Mouse (Mus musculus): ENCODE results near the gene Abca1. TPM values are rescaled to one million over a fixed set of nuclear protein-coding genes. Genes with fewer than 3 reads are reported as not detected.

Abca1 gene
- polyA plus RNA-seq, 1 experiment from 2014 or later, result 236 TPM

DNA sequence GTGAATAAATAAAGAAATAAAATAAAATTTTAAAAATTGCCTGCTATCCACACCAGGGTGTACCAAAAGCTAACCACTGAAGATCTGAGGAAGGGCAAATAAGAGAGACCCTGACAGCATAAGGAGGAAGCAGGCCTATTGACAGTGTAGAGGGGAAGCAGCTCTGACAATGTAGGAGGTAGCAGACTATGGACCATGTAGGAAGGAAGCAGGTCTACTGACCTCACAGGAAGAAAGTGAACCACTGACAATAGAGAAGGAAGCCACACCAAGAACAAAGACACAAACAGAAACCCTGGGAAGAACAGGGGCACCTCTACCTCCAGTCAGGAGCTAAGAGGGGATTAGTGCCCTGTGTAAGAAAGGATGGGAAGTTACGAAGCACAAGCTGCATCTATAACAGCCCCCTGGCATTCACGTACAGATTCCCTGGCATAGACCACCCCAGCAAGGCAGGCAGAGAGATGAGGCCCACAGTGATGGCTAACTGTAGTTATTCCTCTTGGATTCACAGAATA lies 80.8 kb downstream of the Abca1 start:
- WGBS (ENCODE audit: missing documents), result 91% methylated on average over 2 of the region's 2 CpGs
- no peaks in the 10 kb centered on the region for H3K79me2 ChIP-seq (ENCODE audit: inconsistent target)
- H3K4me3 ChIP-seq (ENCODE audit: inconsistent target), result no peak overlapping the region
- H3K36me3 ChIP-seq (ENCODE audit: inconsistent target), result peaks cover 100% of the 10 kb centered on the region
- H3K27ac ChIP-seq, result no peak overlapping the region

DNA sequence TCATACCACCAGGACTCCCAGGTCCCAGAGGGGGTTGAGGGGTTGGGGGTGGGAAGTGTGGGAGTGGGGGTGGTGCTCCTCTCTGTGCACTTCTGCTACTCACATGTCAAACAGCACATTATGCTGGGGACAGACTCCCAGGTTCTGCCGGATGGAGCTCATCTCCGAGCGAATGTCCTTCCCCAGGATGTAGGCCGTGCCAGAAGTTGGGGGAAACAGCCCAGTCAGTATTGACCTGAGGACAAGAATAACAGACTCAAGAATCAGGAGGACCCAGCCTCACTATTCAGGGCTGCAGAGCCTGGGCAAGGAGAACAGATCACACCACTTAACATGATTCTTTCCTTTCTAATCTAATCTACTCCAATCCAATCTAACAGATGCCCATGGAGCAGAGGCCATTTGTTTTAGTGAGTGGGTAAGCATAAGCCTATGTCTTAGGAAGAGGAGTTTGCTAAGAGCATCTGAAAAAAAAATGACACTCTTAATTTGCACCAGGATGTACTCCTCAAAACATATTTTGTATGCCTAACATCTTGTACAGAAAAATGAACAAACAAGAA lies 82.8 kb downstream of the Abca1 start:
- 91% methylated on average over 4 of the region's 4 CpGs for WGBS (ENCODE audit: missing documents)
- Histone ChIP-seq H3K27ac (no peak overlapping the region), H3K4me3 (ENCODE audit: inconsistent target) (no peak overlapping the region), H3K79me2 (ENCODE audit: inconsistent target) (no peaks in the 10 kb centered on the region), H3K36me3 (ENCODE audit: inconsistent target) (peaks cover 100% of the 10 kb centered on the region)

DNA sequence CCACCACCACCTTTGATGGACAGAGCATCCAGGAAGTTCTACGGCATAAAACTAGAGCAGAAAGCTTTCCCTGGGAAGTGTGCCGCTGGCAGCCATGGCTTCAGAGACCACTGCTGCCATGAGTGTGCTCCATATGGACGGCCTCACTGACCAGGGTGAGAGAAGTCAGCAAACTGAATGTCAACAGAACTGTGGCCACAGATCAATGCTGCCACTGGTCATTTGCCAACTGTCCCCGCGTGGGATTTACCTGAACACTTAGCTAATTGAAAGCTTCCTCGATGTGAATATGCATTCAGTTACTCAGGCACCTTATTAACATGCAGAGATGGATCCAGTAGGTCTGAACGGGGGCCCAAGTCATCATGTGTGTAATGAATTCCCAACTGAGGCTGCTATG lies 86.7 kb downstream of the Abca1 start:
- H3K36me3 ChIP-seq (ENCODE audit: inconsistent target), result peaks cover 99% of the 10 kb centered on the region

DNA sequence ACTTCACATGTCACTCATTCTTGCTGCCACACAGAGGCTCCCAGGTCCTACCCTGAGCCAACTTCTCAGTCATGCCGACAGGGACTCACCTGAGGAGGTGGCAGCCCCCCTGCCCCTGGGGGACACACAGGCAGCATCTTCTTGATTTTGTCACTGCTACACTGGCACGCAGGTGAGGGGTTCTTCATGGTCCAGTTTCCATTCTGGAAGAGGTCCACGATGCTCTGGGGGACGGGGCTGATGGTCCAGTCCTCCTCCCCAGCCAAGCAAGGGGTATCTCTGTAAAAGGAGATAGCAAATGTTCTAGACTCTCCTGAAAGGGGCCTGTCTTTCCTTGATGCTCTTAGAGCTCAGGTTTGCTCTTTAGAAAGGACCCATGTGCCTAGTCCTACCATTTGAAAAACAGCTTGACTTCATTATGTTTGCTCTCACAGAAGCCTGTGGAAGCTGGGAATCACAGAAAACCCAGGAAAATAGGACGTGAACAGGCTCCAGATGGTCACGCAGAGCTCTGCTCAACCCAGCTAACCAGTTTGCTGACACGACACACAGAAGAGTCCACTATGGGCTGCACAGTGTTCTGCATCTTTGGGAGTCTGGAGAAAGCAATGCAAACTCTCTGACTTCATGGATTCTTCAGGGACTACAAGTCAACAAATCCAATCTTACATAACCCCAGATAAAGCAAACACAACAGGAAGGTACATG lies 97.2 kb downstream of the Abca1 start:
- peaks cover 85% of the 10 kb centered on the region for H3K36me3 ChIP-seq (ENCODE audit: inconsistent target)
- H3K4me3 ChIP-seq (ENCODE audit: inconsistent target), result no peak overlapping the region
- no peak overlapping the region for H3K27ac ChIP-seq
- no peaks in the 10 kb centered on the region for H3K79me2 ChIP-seq (ENCODE audit: inconsistent target)
- 97% methylated on average over 7 of the region's 7 CpGs for WGBS (ENCODE audit: missing documents)

More for the DNA sequence above, 86.7 kb downstream of the Abca1 start:
- H3K27ac ChIP-seq, result no peak overlapping the region
- no peaks in the 10 kb centered on the region for H3K79me2 ChIP-seq (ENCODE audit: inconsistent target)
- no peak overlapping the region for H3K4me3 ChIP-seq (ENCODE audit: inconsistent target)
- WGBS (ENCODE audit: missing documents), result 89% methylated on average over 7 of the region's 7 CpGs

DNA sequence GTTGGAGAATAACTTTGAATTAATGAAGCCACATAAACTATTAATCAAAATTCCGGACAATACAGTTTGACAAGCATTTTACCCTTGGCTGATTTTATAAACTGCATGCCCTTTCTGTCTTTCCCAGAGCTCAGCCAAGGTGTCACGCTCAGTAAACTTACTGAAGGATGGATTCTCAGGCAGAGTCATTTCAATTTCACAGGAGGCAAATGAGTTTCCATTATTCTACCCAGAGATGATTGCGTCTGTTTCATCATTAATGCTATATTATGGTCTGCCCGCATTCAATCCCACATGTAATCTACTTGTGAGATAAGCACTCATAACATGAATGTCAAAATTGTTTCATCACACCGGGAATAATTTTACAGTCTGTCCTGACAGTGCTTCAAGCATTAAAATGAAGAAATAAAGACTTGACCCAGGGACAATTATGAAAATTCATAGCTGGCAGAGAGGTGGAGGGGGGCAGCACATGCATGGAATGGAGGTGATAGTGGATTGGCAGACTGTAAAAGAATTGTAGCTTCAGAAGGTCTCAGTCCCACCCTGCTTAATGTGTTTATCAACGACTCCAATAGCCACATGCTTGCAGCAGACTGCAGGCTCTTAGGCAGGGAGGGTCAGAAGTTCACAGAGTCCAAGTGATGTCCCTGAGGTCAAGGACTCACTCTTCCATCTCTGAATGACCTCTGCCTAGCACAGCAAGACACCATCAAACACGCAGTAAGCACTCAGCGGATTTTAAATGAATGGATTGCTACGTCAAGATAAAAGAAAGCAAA lies 113.3 kb downstream of the Abca1 start:
- H3K36me3 ChIP-seq (ENCODE audit: inconsistent target), result peaks cover 90% of the 10 kb centered on the region
- no peaks in the 10 kb centered on the region for H3K79me2 ChIP-seq (ENCODE audit: inconsistent target)
- no peak overlapping the region for H3K27ac ChIP-seq
- WGBS (ENCODE audit: missing documents), result 91% methylated on average over 9 of the region's 9 CpGs
- no peak overlapping the region for H3K4me3 ChIP-seq (ENCODE audit: inconsistent target)

DNA sequence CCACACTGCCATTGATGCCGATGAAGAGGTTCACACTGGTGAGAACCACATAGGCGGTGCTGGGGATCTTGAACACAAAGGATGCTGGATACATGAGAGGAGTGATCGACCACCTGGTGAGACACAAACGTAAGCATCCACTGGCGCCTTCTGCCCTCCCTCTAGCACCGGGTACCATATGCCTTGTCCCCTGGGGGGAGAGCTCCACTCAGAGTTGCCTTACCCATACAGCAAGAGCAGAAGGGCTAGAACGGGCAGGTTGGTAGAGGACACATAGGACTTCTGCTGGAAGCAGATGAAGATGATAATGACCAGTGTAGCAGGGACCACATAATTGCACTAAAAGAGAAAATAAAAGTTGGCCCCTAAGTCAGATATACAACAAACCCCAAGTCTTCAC lies 113.9 kb downstream of the Abca1 start:
- WGBS (ENCODE audit: missing documents), result 100% methylated on average over 7 of the region's 7 CpGs
- Histone ChIP-seq H3K27ac (no peak overlapping the region), H3K36me3 (ENCODE audit: inconsistent target) (peaks cover 90% of the 10 kb centered on the region), H3K4me3 (ENCODE audit: inconsistent target) (no peak overlapping the region), H3K79me2 (ENCODE audit: inconsistent target) (no peaks in the 10 kb centered on the region)

DNA sequence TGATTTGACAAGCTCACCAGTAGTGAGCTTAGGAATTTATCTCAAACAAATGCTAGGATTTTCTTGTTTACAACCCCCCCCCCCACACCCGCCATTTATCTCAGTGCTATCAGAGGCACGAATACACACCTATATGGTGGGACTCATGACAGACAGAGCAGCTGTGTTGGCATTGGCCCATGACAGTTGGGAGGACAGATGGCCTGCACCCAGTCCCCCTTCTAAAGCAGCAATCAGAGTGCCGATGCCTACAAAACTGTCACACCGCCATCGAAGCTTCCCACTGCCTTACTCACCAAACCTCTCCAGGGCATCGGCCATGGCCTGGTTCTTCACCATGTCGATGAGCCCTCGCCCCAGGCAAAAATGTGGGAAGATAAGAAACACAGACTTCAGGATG lies 115.9 kb downstream of the Abca1 start:
- no peak overlapping the region for H3K4me3 ChIP-seq (ENCODE audit: inconsistent target)
- peaks cover 90% of the 10 kb centered on the region for H3K36me3 ChIP-seq (ENCODE audit: inconsistent target)
- H3K27ac ChIP-seq, result no peak overlapping the region
- WGBS (ENCODE audit: missing documents), result 99% methylated on average over 8 of the region's 8 CpGs
- H3K79me2 ChIP-seq (ENCODE audit: inconsistent target), result no peaks in the 10 kb centered on the region

DNA sequence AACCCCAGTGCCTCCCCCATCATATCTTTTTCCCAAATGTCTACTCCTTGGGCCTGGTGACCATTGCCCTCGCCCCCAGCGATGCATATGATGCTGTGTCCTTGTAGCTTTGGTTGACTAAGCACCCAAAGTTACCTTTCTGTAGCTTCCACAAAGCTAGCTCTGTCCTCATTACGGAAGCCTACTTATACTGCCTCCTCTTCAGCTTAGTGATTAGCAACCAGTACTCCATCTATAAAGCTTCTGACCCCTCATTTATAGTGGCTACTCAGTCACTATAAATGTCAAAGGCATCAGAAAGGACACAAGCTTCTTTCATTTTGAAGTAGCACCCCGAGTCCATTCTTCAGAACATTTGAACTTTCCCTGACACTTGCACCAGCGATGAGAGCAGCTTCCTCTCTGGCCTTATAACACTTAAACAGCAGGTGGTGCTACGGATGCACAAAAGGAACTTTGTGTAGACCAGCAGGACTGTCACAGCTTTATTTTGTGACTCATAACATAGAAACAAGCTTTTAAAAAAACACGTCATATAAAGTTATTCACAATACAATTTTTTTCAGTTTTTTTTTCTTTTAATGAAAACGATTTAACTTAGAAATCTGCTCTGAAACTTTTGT lies 129.3 kb downstream of the Abca1 start:
- 72% methylated on average over 8 of the region's 8 CpGs for WGBS (ENCODE audit: missing documents)
- Histone ChIP-seq H3K79me2 (ENCODE audit: inconsistent target) (no peaks in the 10 kb centered on the region), H3K4me3 (ENCODE audit: inconsistent target) (no peak overlapping the region), H3K36me3 (ENCODE audit: inconsistent target) (peaks cover 41% of the 10 kb centered on the region), H3K27ac (no peak overlapping the region)

DNA sequence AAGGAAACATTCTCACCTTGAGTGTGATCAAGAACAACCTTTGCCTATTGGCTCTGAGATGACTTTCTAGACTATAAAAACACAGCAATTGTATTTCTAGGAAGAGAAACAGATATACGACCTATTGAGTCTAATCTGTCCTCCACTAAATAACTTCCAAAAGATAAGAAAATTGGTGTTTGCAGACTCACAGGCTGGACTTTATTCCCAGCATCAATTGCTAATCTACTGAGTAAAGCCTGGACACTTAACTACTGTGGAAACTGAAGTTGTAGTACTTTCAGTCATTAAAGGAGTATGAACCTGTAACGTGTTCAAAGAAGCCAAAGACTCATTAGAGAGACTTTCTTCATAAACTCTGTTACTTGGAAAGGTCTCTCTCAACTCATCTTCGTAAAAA lies 131.9 kb downstream of the Abca1 start:
- H3K27ac ChIP-seq, result no peak overlapping the region
- peaks cover 25% of the 10 kb centered on the region for H3K36me3 ChIP-seq (ENCODE audit: inconsistent target)
- no peak overlapping the region for H3K4me3 ChIP-seq (ENCODE audit: inconsistent target)
- H3K79me2 ChIP-seq (ENCODE audit: inconsistent target), result no peaks in the 10 kb centered on the region
- WGBS (ENCODE audit: missing documents), result 93% methylated on average over 3 of the region's 3 CpGs

DNA sequence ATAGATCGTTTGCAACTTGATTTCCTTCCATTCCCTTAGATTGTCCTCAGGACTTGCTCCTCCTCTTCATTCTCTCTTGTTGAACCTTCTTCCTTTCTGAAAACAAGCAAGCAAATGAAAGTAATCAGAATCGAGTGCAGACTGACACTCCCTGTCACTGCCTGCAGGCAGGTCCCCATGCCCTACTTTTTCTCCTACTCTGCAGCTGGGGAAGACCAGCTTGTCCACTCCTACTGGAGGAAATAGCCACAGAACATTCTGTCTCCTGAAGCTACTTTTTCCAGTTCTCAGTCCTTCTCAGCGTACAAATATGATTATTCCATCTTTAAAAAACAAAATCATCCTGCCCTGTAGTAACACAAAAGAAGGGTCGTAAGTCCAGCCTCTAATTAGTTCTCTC lies 135.3 kb downstream of the Abca1 start:
- WGBS (ENCODE audit: missing documents), result 92% methylated on average over 4 of the region's 4 CpGs
- Histone ChIP-seq H3K36me3 (ENCODE audit: inconsistent target) (peaks cover 41% of the 10 kb centered on the region), H3K4me3 (ENCODE audit: inconsistent target) (no peak overlapping the region)

DNA sequence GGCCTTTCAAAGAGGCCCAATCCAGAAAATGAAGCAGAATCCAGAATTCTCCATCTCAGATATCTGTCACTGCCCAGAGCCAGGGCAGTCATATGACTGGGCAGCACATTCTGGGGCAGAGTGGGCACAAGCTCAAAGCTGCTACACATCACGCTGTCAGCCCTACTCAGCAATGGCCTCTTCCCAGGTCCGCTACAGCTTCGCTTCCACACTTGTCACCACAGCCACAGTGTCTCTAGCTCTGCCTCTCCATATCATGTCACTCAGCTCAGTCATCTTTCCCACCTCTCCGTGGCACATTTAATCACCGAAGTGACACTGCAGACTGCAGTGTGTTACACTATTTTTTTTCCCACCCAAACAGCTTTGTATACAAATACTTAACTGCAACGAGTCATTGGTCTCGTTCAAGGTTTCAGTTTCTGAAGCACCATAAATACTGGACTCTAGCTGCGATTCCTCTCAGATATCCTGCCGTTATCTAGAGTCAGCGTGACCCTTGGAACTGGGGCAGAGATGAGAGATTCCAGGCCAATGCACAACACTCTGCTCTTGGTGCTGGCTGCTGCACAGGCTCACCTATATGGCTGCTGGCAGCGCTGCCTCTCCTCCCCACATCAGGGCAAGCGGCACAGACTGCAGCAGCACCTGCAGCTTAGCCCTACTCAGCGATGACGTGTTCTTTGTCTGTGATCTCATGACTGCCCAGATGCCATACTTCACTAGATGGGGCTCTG lies 136.3 kb downstream of the Abca1 start:
- H3K79me2 ChIP-seq (ENCODE audit: inconsistent target), result no peaks in the 10 kb centered on the region
- peaks cover 51% of the 10 kb centered on the region for H3K36me3 ChIP-seq (ENCODE audit: inconsistent target)
- H3K27ac ChIP-seq, result no peak overlapping the region
- 89% methylated on average over 13 of the region's 14 CpGs for WGBS (ENCODE audit: missing documents)
- H3K4me3 ChIP-seq (ENCODE audit: inconsistent target), result no peak overlapping the region

More for the DNA sequence above, 135.3 kb downstream of the Abca1 start:
- Histone ChIP-seq H3K27ac (no peak overlapping the region), H3K79me2 (ENCODE audit: inconsistent target) (no peaks in the 10 kb centered on the region)

DNA sequence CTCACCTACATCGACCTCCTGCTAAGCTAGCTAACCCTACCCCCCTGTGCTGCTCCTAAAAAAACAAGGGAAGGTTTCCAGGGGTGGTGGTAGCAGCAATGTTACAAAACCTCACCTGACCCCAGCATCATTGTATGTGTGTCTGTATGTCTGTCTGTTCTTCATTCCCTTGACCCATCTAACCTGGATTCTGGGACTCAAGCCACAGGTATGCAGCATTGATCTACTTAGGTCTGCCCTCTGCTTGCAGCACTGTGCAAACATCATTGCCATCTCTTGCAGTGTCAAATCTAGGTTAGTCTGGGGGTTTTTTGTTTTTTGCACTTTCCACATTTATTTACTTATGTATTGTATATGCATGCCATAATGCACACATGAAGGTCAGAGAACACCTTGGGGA lies 141.3 kb downstream of the Abca1 start:
- no peak overlapping the region for H3K4me3 ChIP-seq (ENCODE audit: inconsistent target)
- peaks cover 13% of the 10 kb centered on the region; the same call in 1 of the 2 replicates for H3K79me2 ChIP-seq (ENCODE audit: inconsistent target)
- WGBS (ENCODE audit: missing documents), result 100% methylated on average over 1 of the region's 1 CpGs
- peaks cover 84% of the 10 kb centered on the region for H3K36me3 ChIP-seq (ENCODE audit: inconsistent target)
- no peak overlapping the region for H3K27ac ChIP-seq

DNA sequence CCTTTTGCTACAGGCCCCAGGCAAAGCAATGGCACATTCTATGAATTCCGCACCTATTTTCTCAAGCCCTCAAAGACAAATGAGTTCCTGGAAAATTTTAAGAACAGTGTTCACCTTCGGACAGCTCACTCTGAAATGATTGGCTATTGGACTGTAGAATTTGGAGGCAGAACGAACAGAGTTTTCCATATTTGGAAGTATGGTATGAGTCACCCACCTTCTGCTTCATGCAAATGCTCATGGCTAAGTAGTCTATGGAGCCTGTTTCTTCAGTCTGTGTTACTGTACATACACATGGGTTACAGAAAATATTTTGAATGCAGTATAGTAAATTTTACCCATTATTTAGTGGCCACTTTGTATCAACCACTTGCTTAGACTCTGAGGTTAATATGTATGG lies 144.7 kb downstream of the Abca1 start:
- Histone ChIP-seq H3K4me3 (ENCODE audit: inconsistent target) (no peak overlapping the region), H3K36me3 (ENCODE audit: inconsistent target) (peaks cover 54% of the 10 kb centered on the region), H3K27ac (no peak overlapping the region), H3K79me2 (ENCODE audit: inconsistent target) (peaks cover 25% of the 10 kb centered on the region)
- WGBS (ENCODE audit: missing documents), result 100% methylated on average over 3 of the region's 3 CpGs

DNA sequence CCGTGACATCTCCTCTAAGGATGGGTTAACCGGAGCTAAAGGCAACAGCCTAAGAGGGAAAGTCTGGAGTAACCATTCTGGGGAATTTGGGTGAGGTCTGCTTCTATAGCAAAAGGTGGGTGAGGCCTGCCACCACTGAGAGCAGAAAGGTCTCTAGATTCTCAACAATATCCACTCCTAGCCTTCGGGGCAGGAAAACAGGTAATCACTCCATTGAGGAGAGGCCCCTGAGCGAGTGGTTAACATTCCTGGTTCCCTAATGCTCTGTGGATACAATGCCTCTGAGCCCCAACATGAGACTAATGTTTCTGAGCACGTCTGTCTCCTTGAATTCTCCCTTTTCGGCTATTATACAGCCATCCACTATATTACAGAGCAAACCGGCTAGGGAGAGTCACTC lies 145.3 kb downstream of the Abca1 start:
- peaks cover 25% of the 10 kb centered on the region for H3K79me2 ChIP-seq (ENCODE audit: inconsistent target)
- no peak overlapping the region for H3K4me3 ChIP-seq (ENCODE audit: inconsistent target)
- 86% methylated on average over 6 of the region's 7 CpGs for WGBS (ENCODE audit: missing documents)
- H3K27ac ChIP-seq, result no peak overlapping the region
- H3K36me3 ChIP-seq (ENCODE audit: inconsistent target), result peaks cover 48% of the 10 kb centered on the region

Data from macrophage (primary cell).